Mouse (Mus musculus): ENCODE results near the gene Pnliprp2. TPM values are rescaled to one million over a fixed set of nuclear protein-coding genes. Genes with fewer than 3 reads are reported as not detected.

The Pnliprp2 gene
- polyA plus RNA-seq, 1 experiment from 2014 or later = not detected

DNA sequence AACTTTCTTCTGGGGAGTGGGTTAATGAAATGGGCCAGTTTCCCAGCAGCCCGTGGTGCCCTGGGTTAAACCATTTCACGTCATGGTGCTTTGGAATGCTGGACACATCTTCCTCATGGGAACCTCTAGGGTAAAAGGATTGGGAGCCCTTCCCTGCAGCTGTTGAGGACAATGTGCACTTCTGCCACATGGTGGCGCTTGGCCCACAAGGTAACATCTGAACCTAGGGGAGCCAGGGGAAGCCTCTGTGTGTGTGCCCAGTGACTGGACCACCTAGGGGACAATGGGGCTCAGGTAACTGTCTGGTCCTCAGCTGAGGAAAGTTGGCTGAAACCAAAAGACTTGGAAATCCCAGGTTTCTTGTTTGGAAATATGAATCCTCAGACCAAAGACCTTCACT lies 46.8 kb downstream of the Pnliprp2 start:
- Histone ChIP-seq H3K36me3 (peaks cover 4% of the 10 kb centered on the region; the same call in 1 of the 2 replicates), H3K4me1 (no peaks in the 10 kb centered on the region), H3K4me3 (no peak overlapping the region), H3K27ac (replicated peaks) (no peak overlapping the region), H3K9me3 (replicated peaks) (no peaks in the 10 kb centered on the region), H3K27me3 (ENCODE audit: low read depth, poor library complexity, severe bottlenecking) (no peaks in the 10 kb centered on the region)
- peak; percentile 66 for DNase-seq (ENCODE audit: low spot score)
- WGBS = 5% methylated on average over 3 of the region's 3 CpGs

GRCm38 (mm10) chr19:58808864-58809263 lies 49.3 kb downstream of the Pnliprp2 start:
- no peak for DNase-seq (ENCODE audit: low spot score)
- Histone ChIP-seq H3K4me1 (no peaks in the 10 kb centered on the region), H3K9me3 (replicated peaks) (no peaks in the 10 kb centered on the region), H3K36me3 (peaks cover 3% of the 10 kb centered on the region; the same call in 1 of the 2 replicates), H3K27me3 (ENCODE audit: low read depth, poor library complexity, severe bottlenecking) (no peaks in the 10 kb centered on the region), H3K27ac (replicated peaks) (0 out of 2 replicates have a peak overlapping the region, but pooled peaks have one; percentile 6), H3K4me3 (no peak overlapping the region)
- WGBS = 83% methylated on average over 6 of the region's 6 CpGs

DNA sequence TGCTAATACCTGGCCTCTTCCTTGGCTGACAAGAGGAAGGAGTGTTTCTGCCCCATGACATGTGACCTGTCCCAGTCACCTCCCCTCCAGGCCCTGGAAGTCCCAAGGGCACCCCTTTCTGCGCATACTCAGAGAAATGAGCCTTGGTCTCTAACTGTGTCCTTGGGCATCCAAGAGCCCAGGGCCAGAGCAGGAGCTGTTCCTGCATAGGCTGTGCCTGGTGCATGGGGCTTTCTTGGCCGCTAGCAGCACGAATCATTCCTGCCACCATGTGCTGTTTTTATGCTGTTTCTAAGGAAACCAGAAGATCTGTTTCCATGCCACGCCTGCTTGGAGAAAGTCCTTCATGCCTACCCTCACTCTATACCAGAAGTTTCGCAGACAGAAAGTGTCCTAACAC lies 51.0 kb downstream of the Pnliprp2 start:
- Histone ChIP-seq H3K27me3 (ENCODE audit: low read depth, poor library complexity, severe bottlenecking) (no peaks in the 10 kb centered on the region), H3K36me3 (no peaks in the 10 kb centered on the region), H3K4me3 (no peak overlapping the region), H3K9me3 (replicated peaks) (no peaks in the 10 kb centered on the region), H3K4me1 (no peaks in the 10 kb centered on the region), H3K27ac (replicated peaks) (no peak overlapping the region)
- WGBS = 83% methylated on average over 5 of the region's 5 CpGs
- DNase-seq (ENCODE audit: low spot score) = no peak

DNA sequence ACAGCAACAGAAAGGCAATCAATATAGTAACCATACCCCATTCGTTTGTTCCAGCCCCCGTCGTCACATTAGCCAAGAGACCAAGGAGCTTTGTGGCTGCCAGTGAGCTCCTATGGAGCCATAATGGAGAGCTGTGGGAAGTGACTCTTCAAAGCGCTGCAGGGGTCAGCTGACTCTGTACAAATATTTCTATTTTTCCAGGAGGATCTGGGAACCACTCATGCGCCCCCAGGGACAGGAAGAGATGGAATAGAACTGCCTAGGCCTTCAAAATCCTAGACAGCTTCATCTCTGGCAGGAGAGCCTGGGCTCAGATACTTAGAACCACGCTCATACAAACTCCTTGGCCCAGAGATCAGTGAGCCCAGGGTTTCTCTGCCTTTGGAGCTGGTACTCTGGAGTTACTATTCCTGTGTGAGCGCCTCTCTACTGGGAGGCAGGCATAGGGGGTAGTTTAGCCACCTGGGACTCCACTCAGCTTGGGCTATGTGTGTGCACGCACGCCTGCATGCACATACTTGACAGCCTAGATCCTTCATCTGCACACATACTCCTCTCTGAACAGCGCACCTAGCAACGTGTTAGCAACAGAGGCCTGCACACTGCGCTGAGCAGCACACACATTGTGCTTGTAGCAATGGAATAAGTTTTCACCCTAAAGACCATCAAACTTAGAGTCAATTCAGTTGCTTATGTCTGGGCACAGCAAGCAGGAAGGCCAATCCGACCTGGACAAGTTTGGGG lies 55.8 kb downstream of the Pnliprp2 start:
- Histone ChIP-seq H3K27me3 (ENCODE audit: low read depth, poor library complexity, severe bottlenecking) (no peaks in the 10 kb centered on the region), H3K36me3 (0 out of 2 replicates have a peak, but pooled peaks cover 2% of the 10 kb centered on the region), H3K4me3 (no peak overlapping the region), H3K27ac (replicated peaks) (no peak overlapping the region), H3K4me1 (no peaks in the 10 kb centered on the region), H3K9me3 (replicated peaks) (no peaks in the 10 kb centered on the region)
- DNase-seq (ENCODE audit: low spot score) = no peak
- WGBS = 87% methylated on average over 13 of the region's 13 CpGs

DNA sequence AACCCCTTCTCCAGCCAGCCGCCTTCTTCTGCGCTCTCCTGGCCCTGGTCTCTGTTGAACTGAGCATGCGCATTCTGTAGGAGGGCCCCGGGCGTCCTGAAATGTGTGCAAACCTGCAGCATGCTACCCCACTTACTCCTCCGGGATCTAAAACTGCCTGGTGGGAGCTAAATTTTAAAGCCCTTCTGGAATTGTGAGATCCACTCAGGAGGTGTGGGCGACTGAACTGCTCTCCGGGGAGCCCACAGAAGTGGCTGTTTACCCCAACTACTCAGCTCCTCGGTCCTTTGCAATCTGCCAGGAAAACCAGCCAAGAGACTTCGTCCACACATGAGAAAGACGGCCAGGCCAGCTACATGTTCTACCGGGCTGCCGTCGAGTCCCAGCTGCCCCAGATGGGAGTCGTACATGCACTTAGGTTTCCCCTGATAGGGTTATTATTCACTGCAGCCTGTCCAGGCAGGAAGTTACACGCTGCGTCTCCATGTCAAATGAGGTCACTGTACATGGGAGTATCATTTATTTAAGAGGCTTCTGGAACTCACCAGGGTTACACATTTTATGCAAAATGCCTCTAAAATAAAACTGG lies 57.0 kb downstream of the Pnliprp2 start:
- Histone ChIP-seq H3K9me3 (replicated peaks) (no peaks in the 10 kb centered on the region), H3K4me1 (no peaks in the 10 kb centered on the region), H3K27ac (replicated peaks) (no peak overlapping the region), H3K4me3 (no peak overlapping the region), H3K27me3 (ENCODE audit: low read depth, poor library complexity, severe bottlenecking) (no peaks in the 10 kb centered on the region), H3K36me3 (0 out of 2 replicates have a peak, but pooled peaks cover 2% of the 10 kb centered on the region)
- WGBS = 89% methylated on average over 17 of the region's 17 CpGs
- no peak for DNase-seq (ENCODE audit: low spot score)

- 0 out of 2 replicates have a peak, but pooled peaks cover 2% of the 10 kb centered on the region for H3K36me3 ChIP-seq
- no peaks in the 10 kb centered on the region for H3K27me3 ChIP-seq (ENCODE audit: low read depth, poor library complexity, severe bottlenecking)
- no peak for DNase-seq (ENCODE audit: low spot score)
- H3K9me3 ChIP-seq (replicated peaks) = no peaks in the 10 kb centered on the region
- H3K4me3 ChIP-seq = no peak overlapping the region
- no peak overlapping the region for H3K27ac ChIP-seq (replicated peaks)
- 0 out of 2 replicates have a peak, but pooled peaks cover 4% of the 10 kb centered on the region for H3K4me1 ChIP-seq
- WGBS = 88% methylated on average over 11 of the region's 11 CpGs
Measured at GRCm38 (mm10) chr19:58817398-58817797, 57.9 kb downstream of the Pnliprp2 start.

DNA sequence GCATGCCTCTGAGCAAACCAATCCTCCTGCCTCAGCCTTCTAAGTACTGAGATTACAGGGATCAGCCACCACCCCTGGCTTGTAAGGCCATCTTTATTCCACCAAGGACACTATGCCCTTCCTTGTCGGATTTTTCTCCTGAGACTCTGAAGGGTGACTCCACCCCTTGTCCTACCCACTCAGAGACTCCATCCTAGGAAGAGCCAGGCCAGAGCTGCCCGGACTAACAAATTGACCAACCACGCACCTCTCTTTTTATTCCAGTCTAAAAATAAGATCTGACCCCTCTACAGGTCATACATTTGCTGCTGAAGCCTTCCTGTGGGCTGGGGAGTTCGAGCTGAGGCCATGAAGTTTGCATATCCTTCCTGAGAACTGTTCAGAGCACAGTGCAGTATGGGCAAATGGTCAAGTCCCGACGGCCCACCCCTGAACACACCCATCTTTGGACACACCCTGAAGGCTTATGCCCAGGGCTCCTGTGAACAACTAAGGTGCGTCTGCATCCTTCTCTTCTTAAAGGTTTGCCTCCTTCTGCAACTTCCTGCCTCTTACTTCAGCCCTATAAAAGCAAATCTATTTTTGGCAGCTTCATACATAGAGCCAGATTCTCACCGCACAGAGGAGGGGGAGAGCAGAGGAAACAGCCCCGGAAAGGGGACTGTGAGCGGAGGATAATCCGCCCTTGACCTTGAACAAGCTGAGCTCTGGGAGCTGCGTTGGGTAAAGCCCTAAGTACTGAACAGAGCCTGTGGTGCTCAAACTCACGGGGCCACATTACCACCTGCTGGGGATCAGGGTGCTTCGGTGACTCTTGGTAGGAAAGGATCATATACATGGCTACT lies 59.3 kb downstream of the Pnliprp2 start:
- DNase-seq (ENCODE audit: low spot score) = no peak
- WGBS = 85% methylated on average over 14 of the region's 14 CpGs
- Histone ChIP-seq H3K4me1 (0 out of 2 replicates have a peak, but pooled peaks cover 4% of the 10 kb centered on the region), H3K27me3 (ENCODE audit: low read depth, poor library complexity, severe bottlenecking) (no peaks in the 10 kb centered on the region), H3K36me3 (0 out of 2 replicates have a peak, but pooled peaks cover 2% of the 10 kb centered on the region), H3K27ac (replicated peaks) (no peak overlapping the region), H3K4me3 (no peak overlapping the region), H3K9me3 (replicated peaks) (no peaks in the 10 kb centered on the region)

- Histone ChIP-seq H3K36me3 (0 out of 2 replicates have a peak, but pooled peaks cover 6% of the 10 kb centered on the region), H3K9me3 (replicated peaks) (no peaks in the 10 kb centered on the region), H3K4me1 (0 out of 2 replicates have a peak, but pooled peaks cover 4% of the 10 kb centered on the region), H3K27ac (replicated peaks) (no peak overlapping the region; the same call in 1 of the 2 replicates), H3K4me3 (no peak overlapping the region), H3K27me3 (ENCODE audit: low read depth, poor library complexity, severe bottlenecking) (no peaks in the 10 kb centered on the region)
- no peak for DNase-seq (ENCODE audit: low spot score)
- 89% methylated on average over 20 of the region's 20 CpGs for WGBS
Measured at GRCm38 (mm10) chr19:58822454-58823200, 63.1 kb downstream of the Pnliprp2 start.

DNA sequence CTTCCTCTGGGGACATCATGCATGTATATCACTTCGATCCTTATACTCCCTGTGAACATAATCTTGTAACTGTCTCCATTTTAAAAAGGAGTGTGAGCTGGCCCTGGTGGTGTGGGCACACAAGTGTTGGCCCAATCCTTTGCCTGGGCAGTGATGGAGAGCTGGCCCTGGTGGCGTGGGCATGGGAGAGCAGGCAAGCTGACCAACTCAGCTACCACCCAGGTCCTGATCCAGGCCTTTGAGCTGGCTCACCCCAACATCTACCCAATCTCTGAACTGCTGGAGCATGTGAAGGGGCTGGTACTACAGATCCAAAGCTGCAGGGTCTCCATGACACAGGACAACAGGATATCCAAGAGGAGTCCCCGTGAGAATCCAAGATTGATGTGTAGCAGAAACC lies 63.8 kb downstream of the Pnliprp2 start:
- Histone ChIP-seq H3K9me3 (replicated peaks) (no peaks in the 10 kb centered on the region), H3K27ac (replicated peaks) (no peak overlapping the region), H3K36me3 (0 out of 2 replicates have a peak, but pooled peaks cover 6% of the 10 kb centered on the region), H3K4me1 (0 out of 2 replicates have a peak, but pooled peaks cover 4% of the 10 kb centered on the region), H3K27me3 (ENCODE audit: low read depth, poor library complexity, severe bottlenecking) (no peaks in the 10 kb centered on the region), H3K4me3 (no peak overlapping the region)
- 94% methylated on average over 3 of the region's 3 CpGs for WGBS
- no peak for DNase-seq (ENCODE audit: low spot score)

DNA sequence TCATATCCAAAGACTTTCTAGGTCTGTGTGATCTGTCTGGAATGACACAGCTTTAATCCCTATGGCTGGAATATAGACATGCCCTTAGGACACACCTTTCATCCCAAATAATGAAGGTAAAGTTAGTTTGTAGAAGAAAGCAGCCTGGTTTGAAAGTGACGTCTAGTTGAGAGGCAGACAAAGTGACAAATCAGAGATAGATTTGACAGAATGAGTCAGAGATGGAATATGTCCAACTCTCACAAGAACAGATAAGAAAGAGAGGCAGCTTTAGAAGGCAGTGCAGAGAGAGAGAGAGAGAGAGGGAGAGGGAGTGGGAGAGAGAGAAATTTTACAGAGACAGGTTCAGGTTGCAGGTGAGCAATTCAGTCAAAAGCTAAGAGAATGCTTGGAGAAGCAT lies 64.8 kb downstream of the Pnliprp2 start:
- Histone ChIP-seq H3K36me3 (0 out of 2 replicates have a peak, but pooled peaks cover 6% of the 10 kb centered on the region), H3K4me1 (peaks cover 6% of the 10 kb centered on the region; the same call in 1 of the 2 replicates), H3K27me3 (ENCODE audit: low read depth, poor library complexity, severe bottlenecking) (no peaks in the 10 kb centered on the region), H3K9me3 (replicated peaks) (no peaks in the 10 kb centered on the region), H3K27ac (replicated peaks) (no peak overlapping the region), H3K4me3 (no peak overlapping the region)
- DNase-seq (ENCODE audit: low spot score) = no peak
- WGBS = 82% methylated on average over 1 of the region's 1 CpGs

Measured in midbrain, embryonic 10.5 days (tissue).